Mouse (Mus musculus) left cerebral cortex, adult 9 months (tissue): ENCODE results near the gene Gm28845.
"Not testable (repeated sequence)": the region's sequence is repeated elsewhere in the genome, so short reads cannot be mapped to it uniquely, and the experiment has no call there.

Source experiments
- DNase-seq, 2 experiments: peaks; one replicate each; pipeline ENCODE4 v3.0.0; 2022; ENCODE audit warnings: low spot score in 2 of 2

The Gm28845 gene

GRCm38 (mm10) chr1:65107654-65108279 is 11.6 kb downstream of the Gm28845 start:
- no peak for DNase-seq

DNA sequence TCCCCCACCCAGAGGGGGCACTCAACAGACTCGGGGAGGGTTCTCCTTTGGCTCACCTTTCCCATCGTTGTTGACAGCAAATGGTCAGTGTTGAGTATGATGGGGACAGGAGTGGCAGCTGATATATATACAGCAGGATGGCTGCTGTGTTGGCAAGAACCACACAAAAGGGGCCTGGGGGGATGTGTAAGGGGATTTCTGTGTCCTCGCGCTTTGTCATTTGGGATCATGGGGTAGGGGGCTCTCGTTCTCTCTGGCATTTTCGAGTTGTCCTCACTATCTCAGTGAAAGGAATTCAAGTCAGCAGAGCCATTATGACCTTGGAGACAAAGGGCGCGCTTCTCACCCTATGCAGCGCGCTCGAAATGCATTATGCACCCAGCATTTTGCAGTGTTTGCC is 16.1 kb downstream of the Gm28845 start, which contains the start of gene Cryga:
Cryga (minus strand) TSS at position 101 of the 400 bp plus-strand sequence.
- no peak for DNase-seq

GRCm38 (mm10) chr1:65096953-65097352 is 22.4 kb downstream of the Gm28845 start:
- no peak for DNase-seq

GRCm38 (mm10) chr1:65091566-65091965 is 27.8 kb downstream of the Gm28845 start:
- DNase-seq: no peak

GRCm38 (mm10) chr1:65090370-65090769 is 29.0 kb downstream of the Gm28845 start:
- DNase-seq: no peak

- DNase-seq: no peak
These were observed 30.6 kb downstream of the Gm28845 start for GRCm38 (mm10) chr1:65088567-65089356.

GRCm38 (mm10) chr1:65082188-65082587 is 37.2 kb downstream of the Gm28845 start, which contains the start of gene Crygb:
TSS of gene Crygb (minus strand) at chr1:65082288.
- DNase-seq: no peak

DNA sequence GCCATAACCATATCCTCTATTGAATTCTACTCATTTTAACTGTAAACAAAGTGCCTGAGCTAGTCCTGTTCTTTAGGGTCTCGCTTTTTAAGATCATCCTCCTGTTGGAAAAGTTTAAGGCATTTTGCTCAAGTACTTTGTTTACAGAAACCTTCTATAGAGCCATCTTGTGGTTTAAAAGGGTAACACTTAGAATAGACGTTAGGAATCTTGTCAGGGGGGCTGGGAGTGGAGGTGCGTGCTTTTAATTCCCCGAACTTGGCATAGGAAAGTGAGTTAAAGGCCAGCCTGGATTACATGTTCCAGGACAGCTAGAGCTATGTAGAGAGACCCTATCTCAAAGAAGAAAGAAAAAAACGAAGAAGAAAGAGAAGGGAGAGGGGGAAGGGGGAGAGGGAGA is 43.8 kb downstream of the Gm28845 start:
- no peak for DNase-seq

DNA sequence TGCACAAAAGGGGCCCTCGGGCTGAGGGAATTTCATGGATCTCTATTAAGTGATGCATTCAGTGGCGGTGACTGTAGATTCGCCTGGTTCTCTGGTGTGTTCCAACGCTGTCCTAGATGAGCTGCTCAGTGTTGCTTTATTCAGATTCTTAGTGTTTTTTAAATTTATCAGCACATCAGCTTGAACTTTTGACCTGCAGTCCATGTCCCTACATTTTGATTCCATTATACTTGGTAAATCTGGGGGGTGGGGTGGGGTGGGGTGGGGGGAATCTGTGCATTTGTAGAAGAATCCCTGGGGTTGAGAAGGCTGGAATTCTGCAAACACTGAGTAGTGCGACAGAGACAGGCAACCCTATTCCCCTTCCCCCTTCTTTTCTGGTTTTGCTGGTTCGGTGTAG is 45.8 kb downstream of the Gm28845 start, which contains the start of gene Crygc:
Crygc (minus strand) TSS at position 101 of the 400 bp plus-strand sequence.
- DNase-seq: no peak

- DNase-seq: no peak
These were observed 51.5 kb downstream of the Gm28845 start for GRCm38 (mm10) chr1:65067842-65068241.

GRCm38 (mm10) chr1:65064201-65064600 is 55.2 kb downstream of the Gm28845 start:
- no peak for DNase-seq

GRCm38 (mm10) chr1:65063352-65063751 is 56.0 kb downstream of the Gm28845 start, which contains the start of gene Crygd:
TSS of gene Crygd (minus strand) at chr1:65063452.
- no peak for DNase-seq

GRCm38 (mm10) chr1:65052140-65052539 is 67.2 kb downstream of the Gm28845 start:
- no peak for DNase-seq

- DNase-seq: no peak
These were observed 67.7 kb downstream of the Gm28845 start for GRCm38 (mm10) chr1:65051696-65052095.

GRCm38 (mm10) chr1:65050952-65051351 is 68.4 kb downstream of the Gm28845 start, which contains the start of gene Cryge:
TSS of gene Cryge (minus strand) at chr1:65051149.
- not testable (repeated sequence) for DNase-seq
